Mouse (Mus musculus) liver, embryonic 14.5 days (tissue): ENCODE measurements around the gene Scmh1. TPM values are rescaled to one million over a fixed set of nuclear protein-coding genes. Genes with fewer than 3 reads are reported as not detected.

Source experiments
- ATAC-seq: fragments of 200-750 bp; cut with Nextera tagmentation; 2 replicates; pipeline ENCODE4 v1.8.0; 2017; ENCODE audit warnings: moderate number of reproducible peaks, mild to moderate bottlenecking, moderate library complexity; ENCODE audit not compliant: insufficient read depth
- DNase-seq, 3 experiments: peaks; one replicate each; pipeline ENCODE4 v3.0.0-alpha.2; 2012 to 2013; ENCODE audit warnings: low read depth in 3 of 3, low spot score in 3 of 3
- H3K27ac ChIP-seq: fragments of 300-500 bp; sonication (generic); 2 replicates; pipeline ENCODE4 v1.5.1; 2014; ENCODE audit warnings: moderate library complexity, mild to moderate bottlenecking, control low read depth, inconsistent platforms
- H3K27me3 ChIP-seq: fragments of 300-500 bp; sonication (generic); 2 replicates; pipeline ENCODE4 v1.6.1; 2014; ENCODE audit warnings: mild to moderate bottlenecking, low read length, moderate library complexity; ENCODE audit not compliant: control insufficient read depth, insufficient read depth
- H3K36me3 ChIP-seq: fragments of 300-500 bp; sonication (generic); replicated peaks from 2 replicates; pipeline ENCODE4 v1.6.1; 2014; ENCODE audit warnings: low read depth; ENCODE audit not compliant: control insufficient read depth, insufficient read depth
- H3K4me1 ChIP-seq, 2 experiments: fragments of 200-500 bp in 1 of 2; fragments of 300-500 bp in 1 of 2; sonication (generic) in 1 of 2; replicated peaks; 2 replicates each; pipeline ENCODE4 v1.6.1; 2012 to 2014; ENCODE audit warnings: antibody characterized with exemption in 1 of 2, inconsistent platforms in 1 of 2, low read length in 1 of 2; ENCODE audit not compliant: control insufficient read depth in 2 of 2, insufficient read depth in 2 of 2
- H3K4me2 ChIP-seq: fragments of 300-500 bp; sonication (generic); 2 replicates; pipeline ENCODE4 v1.6.1; 2014; ENCODE audit warnings: low read depth, mild to moderate bottlenecking, control low read depth, moderate library complexity
- H3K4me3 ChIP-seq, 2 experiments: fragments of 200-500 bp in 1 of 2; fragments of 300-500 bp in 1 of 2; sonication (generic) in 1 of 2; 2 replicates each; pipeline ENCODE4 v1.5.1; 2012 to 2014; ENCODE audit warnings: low read depth in 2 of 2, low read length in 2 of 2, mild to moderate bottlenecking in 2 of 2, control low read depth in 1 of 2, inconsistent platforms in 1 of 2, moderate library complexity in 1 of 2; ENCODE audit not compliant: insufficient read depth in 1 of 2
- H3K9ac ChIP-seq: fragments of 300-500 bp; sonication (generic); replicated peaks from 2 replicates; pipeline ENCODE4 v1.6.1; 2014; ENCODE audit warnings: mild to moderate bottlenecking, control low read depth, moderate library complexity
- H3K9me3 ChIP-seq: fragments of 300-500 bp; sonication (generic); 2 replicates; pipeline ENCODE4 v1.6.1; 2016; ENCODE audit warnings: low read length, mixed read lengths; ENCODE audit not compliant: control insufficient read depth
- CTCF ChIP-seq: IDR thresholded peaks from 2 replicates; pipeline ENCODE4 v1.5.1; 2016; ENCODE audit warnings: antibody characterized with exemption, low read depth, control low read depth
- EP300 ChIP-seq: IDR thresholded peaks from 2 replicates; pipeline ENCODE4 v1.6.1; 2016; ENCODE audit warnings: antibody characterized with exemption, low read depth
- WGBS: fragments of 180-500 bp; shearing (Covaris S2); extraction: QIAGEN DNeasy Blood & Tissue Kit; methylation state at CpG from one replicate; pipeline ENCODE4 v1.1.7; 2014; ENCODE audit not compliant: insufficient replicate concordance; 5-methylcytosine and 5-hydroxymethylcytosine counted together
- polyA plus RNA-seq, 2 experiments: library from polyadenylated mRNA; depleted of rRNA in 1 of 2; stranded (reverse) in 1 of 2; unstranded in 1 of 2; fragments of >200 nt; fragmentation: Nextera tagmentation in 1 of 2; extraction: Ambion mirVana in 1 of 2; gene quantifications; 2 replicates each; pipeline versions ENCODE4 v1.2.1 to v1.2.3; 2012 to 2014

Scmh1 gene
- polyA plus RNA-seq, 2 experiments: 11.0 to 12.3 TPM

DNA sequence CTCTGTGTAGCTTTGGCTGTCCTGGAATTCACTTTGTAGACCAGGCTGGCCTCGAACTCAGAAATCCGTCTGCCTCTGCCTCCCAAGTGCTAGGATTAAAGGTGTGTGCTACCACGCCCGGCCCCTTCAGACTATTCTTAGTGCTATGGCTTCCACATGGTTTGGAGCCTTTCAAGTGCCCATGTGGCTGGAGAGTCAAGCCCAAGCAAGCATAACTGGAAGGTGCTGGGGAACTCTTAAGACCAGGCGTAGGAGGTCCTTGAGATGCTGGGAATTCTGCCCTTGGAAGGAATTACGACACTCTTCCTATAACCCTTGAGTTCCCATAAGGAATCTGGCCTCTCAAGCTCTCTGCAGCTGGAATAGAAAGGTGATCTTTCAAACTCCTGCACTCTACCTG is 151.5 kb downstream of the Scmh1 start:
- WGBS: 81% methylated on average over 6 of the region's 6 CpGs
- DNase-seq (no peak), ATAC-seq (no peak)
- H3K4me3 ChIP-seq: no peak overlapping the region
- H3K4me2 ChIP-seq: no peak overlapping the region
- H3K9ac ChIP-seq: no peak overlapping the region
- TF ChIP-seq CTCF (no peak), EP300 (no peak)
- H3K4me1 ChIP-seq: no peaks in the 10 kb centered on the region
- no peaks in the 10 kb centered on the region for H3K27me3 ChIP-seq
- peaks cover 79% of the 10 kb centered on the region for H3K36me3 ChIP-seq
- no peak overlapping the region for H3K27ac ChIP-seq
- H3K9me3 ChIP-seq: no peaks in the 10 kb centered on the region

DNA sequence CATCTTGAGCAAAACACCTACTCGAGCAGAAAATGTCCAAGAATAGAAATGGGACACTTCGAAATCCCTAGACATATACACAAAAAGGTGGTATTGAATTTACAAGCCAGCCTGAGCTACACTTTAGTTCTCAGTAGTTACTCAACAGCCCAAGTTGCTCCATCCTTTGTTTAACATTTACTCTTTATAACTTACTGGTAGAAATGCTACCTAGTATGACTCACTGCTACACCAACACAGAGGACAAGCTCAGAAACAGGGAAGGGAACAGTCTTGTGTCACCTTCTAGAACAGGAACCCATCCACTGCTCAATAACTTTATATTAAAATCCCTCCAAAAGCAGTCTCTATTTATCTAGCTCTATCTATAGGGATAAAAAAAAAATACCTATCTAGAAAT is 160.6 kb downstream of the Scmh1 start:
- H3K4me3 ChIP-seq: no peak overlapping the region
- no peaks in the 10 kb centered on the region for H3K9me3 ChIP-seq
- peaks cover 11 to 16% of the 10 kb centered on the region in 2 experiments for H3K4me1 ChIP-seq
- 76% methylated on average over 2 of the region's 2 CpGs for WGBS
- H3K27me3 ChIP-seq: no peaks in the 10 kb centered on the region
- peaks cover 38% of the 10 kb centered on the region for H3K36me3 ChIP-seq
- no peak for TF ChIP-seq CTCF
- no peak for TF ChIP-seq EP300
- H3K4me2 ChIP-seq: no peak overlapping the region
- H3K9ac ChIP-seq: no peak overlapping the region
- H3K27ac ChIP-seq: no peak overlapping the region
- DNase-seq (no peak), ATAC-seq (no peak)

DNA sequence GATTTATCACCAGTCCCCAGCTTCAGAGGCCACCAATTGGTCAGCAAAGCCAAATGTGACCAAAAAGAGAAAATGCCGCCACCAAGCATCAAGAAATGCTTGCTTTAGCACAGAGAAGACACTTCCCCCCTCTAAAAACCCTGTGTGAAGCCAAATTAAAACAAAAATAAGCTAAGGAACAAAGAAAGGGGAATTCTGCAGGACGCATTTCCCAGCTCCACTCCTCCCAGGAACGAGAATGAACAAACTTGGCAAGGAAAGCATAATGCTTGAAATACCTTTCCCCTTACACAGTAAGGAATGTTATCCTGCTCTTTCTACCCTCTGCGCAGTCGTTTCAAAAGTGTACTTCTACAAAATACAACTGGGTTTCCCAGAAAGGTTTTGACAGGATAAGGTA is 162.9 kb downstream of the Scmh1 start:
- no peak overlapping the region for H3K27ac ChIP-seq

DNA sequence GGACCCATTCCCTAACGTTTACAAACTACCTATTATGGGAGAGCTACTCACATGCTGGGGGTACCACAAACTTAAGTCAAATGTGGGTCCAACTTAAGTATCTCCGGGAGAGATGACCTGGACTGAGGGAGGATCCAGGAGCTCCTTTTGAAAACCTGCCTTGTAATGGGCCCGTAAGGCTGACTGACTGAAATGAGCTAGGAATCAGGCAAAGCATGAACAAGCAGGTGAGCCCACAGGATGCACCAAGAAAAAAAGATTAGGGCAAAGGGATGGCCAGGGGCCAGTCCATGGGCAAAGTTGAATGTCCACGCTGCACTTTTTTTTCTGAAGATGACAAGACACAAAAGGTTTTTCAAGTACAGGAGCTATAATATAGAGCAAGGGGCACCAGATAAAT is 163.9 kb downstream of the Scmh1 start:
- H3K9ac ChIP-seq: peak overlapping the region; percentile 89
- no peak overlapping the region for H3K27ac ChIP-seq
- H3K4me1 ChIP-seq: peaks cover 14 to 17% of the 10 kb centered on the region in 2 experiments
- peaks cover 15% of the 10 kb centered on the region for H3K36me3 ChIP-seq
- DNase-seq (no peak), ATAC-seq (no peak)
- no peaks in the 10 kb centered on the region for H3K27me3 ChIP-seq
- H3K4me2 ChIP-seq: peak overlapping the region; percentile 97
- peak overlapping the region; percentile 84 to 87 for H3K4me3 ChIP-seq
- TF ChIP-seq CTCF (no peak), EP300 (no peak)
- H3K9me3 ChIP-seq: no peaks in the 10 kb centered on the region
- 3% methylated on average over 4 of the region's 4 CpGs for WGBS

More for the DNA sequence above, 162.9 kb downstream of the Scmh1 start:
- DNase-seq: no peak
- Histone ChIP-seq H3K4me3 (peak overlapping the region in 1 of 2 experiments; percentile 84; a peak in 1 of 4 replicates), H3K36me3 (peaks cover 23% of the 10 kb centered on the region), H3K4me2 (peak overlapping the region; percentile 97), H3K4me1 (peaks cover 14 to 17% of the 10 kb centered on the region in 2 experiments), H3K27me3 (no peaks in the 10 kb centered on the region), H3K9ac (peak overlapping the region; percentile 9; the same call in 1 of the 2 replicates), H3K9me3 (no peaks in the 10 kb centered on the region)
- WGBS: 56% methylated on average over 5 of the region's 5 CpGs
- TF ChIP-seq CTCF: no peak
- no peak for TF ChIP-seq EP300
- no peak for ATAC-seq

GRCm38 (mm10) chr4:120569486-120570437 is 164.7 kb downstream of the Scmh1 start, which contains the start of gene Ctps:
Ctps (minus strand) TSS chr4:120570276.
- no peaks in the 10 kb centered on the region for H3K9me3 ChIP-seq
- peaks cover 14 to 17% of the 10 kb centered on the region in 2 experiments for H3K4me1 ChIP-seq
- H3K27me3 ChIP-seq: no peaks in the 10 kb centered on the region
- peaks cover 7% of the 10 kb centered on the region for H3K36me3 ChIP-seq
- peak within 1 kb of the TSS; percentile 97 for H3K4me2 ChIP-seq
- H3K27ac ChIP-seq: peak within 1 kb of the TSS; percentile 72
- WGBS: under 1% methylated on average over 91 of the region's 97 CpGs
- H3K9ac ChIP-seq: peak within 1 kb of the TSS; percentile 89
- TF ChIP-seq EP300 (no peak), CTCF (no peak)
- peak within 1 kb of the TSS; percentile 84 to 87 for H3K4me3 ChIP-seq
- peak; percentile 85 to 86 (median 86) for DNase-seq
- ATAC-seq: peak; percentile 97
